Mouse (Mus musculus) cerebellum, adult 2 months (tissue): ENCODE data around the gene Hpdl. TPM values are rescaled to one million over a fixed set of nuclear protein-coding genes. Genes with fewer than 3 reads are reported as not detected.

Experiments
- DNase-seq, 2 experiments: peaks; one replicate each; pipeline ENCODE4 v3.0.0; 2021
- H3K27ac ChIP-seq: fragments of 200-500 bp; 2 replicates; pipeline ENCODE4 v1.5.1; 2012; ENCODE audit warnings: low read length, control low read depth, inconsistent platforms; ENCODE audit not compliant: insufficient read depth
- H3K27me3 ChIP-seq: fragments of 200-500 bp; 2 replicates; pipeline ENCODE4 v1.6.1; 2012; ENCODE audit warnings: inconsistent platforms, mild to moderate bottlenecking, low read length, moderate library complexity; ENCODE audit not compliant: control insufficient read depth, insufficient read depth
- H3K4me1 ChIP-seq: fragments of 200-500 bp; 2 replicates; pipeline ENCODE4 v1.6.1; 2011; ENCODE audit warnings: low read length; ENCODE audit not compliant: control insufficient read depth, insufficient read depth
- H3K4me3 ChIP-seq: fragments of 200-500 bp; replicated peaks from 2 replicates; pipeline ENCODE3; 2011; ENCODE audit warnings: mild to moderate bottlenecking, low read depth, low read length, control low read depth; ENCODE audit not compliant: insufficient read depth
- CTCF ChIP-seq: fragments of 200-500 bp; IDR thresholded peaks from 2 replicates; pipeline ENCODE4 v1.5.1; 2011; ENCODE audit warnings: low read depth, mild to moderate bottlenecking, control low read depth, low read length, moderate library complexity, borderline replicate concordance; ENCODE audit not compliant: insufficient read depth
- POLR2A ChIP-seq: fragments of 200-500 bp; IDR thresholded peaks from 2 replicates; pipeline ENCODE4 v1.6.1; 2011; ENCODE audit warnings: low read length, control low read depth, borderline replicate concordance; ENCODE audit not compliant: insufficient read depth
- WGBS: fragments of 180-500 bp; shearing (Covaris S2); methylation state at CpG from one replicate; pipeline ENCODE4 v1.1.7; 2018; 5-methylcytosine and 5-hydroxymethylcytosine counted together
- polyA plus RNA-seq: library from polyadenylated mRNA; depleted of rRNA; stranded (reverse); fragments of >200 nt; gene quantifications from 2 replicates; pipeline ENCODE4 v1.2.3, GENCODE M21; 2012

The Hpdl gene
- polyA plus RNA-seq, 1 experiment, result 1.7 TPM

DNA sequence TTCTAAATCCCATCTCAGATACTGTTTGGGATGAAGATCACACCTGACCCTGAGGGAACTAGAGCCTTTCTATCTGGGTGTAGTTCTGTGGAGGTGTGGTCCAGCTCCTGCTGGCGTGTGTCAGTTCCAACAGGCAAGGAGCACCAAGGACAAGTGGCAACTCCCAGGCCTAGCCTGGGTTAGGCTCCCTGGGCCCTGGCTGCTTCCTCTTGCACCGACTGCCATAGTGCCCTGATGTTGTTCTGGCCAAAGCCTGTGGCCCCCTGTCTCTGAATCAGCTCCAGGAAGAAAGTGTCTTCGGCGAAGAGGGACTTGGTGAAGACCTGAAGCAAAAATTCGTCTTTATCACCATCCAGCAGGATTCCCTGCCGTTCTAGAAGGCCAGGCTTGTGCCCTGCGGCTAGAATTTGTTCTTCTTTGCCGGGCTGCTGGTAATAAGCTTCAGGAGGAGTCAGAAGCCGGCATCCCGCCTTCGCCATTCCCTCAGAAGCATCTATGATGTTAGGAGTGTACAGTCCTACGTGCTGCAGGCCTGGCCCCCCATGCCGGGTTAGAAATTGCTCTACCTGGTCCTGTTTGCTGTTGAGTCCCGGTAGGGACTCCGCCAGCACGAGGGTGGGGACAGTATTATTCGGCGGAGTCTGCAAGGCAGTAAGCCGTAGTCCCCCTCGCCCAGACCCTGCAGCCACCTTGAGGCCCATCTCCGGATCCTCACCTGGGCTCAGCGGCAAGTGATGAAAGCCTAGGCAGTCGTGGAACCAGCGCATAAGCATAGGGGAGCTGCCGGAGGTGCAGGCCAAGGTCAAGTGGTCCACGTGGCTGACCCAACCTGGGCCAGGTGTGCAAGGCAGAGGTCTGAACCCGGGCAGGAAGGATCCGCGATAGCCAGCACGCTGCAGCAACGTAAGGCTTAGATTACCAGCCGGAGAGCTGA lies 1.3 kb downstream of the Hpdl start:
- Histone ChIP-seq H3K4me1 (peaks cover 18% of the 10 kb centered on the region), H3K4me3 (peak overlapping the region; percentile 71), H3K27ac (no peak overlapping the region), H3K27me3 (no peaks in the 10 kb centered on the region)
- 39% methylated on average over 32 of the region's 32 CpGs for WGBS
- TF ChIP-seq POLR2A (no peak), CTCF (no peak)
- peak in 1 of 2 experiments; percentile 27 for DNase-seq

DNA sequence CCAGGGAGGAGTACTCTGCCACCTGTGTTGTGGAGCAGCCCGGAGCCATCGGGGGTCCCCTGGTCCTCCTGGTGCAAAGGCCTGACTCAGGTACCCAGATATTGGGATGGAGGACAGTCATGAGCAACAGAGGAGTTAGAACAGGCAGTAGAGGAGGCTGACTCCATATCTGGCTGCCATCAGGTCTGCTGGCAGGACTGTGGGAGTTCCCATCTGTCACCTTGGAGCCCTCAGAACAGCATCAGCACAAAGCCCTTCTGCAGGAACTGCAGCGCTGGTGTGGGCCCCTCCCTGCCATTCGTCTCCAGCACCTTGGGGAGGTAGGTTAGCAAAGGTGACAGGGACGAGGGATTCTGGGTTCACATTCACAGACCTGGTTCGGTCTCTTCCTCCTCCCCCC lies 4.0 kb downstream of the Hpdl start:
- DNase-seq, result peak; percentile 75 to 82
- no peak overlapping the region for H3K4me3 ChIP-seq
- H3K4me1 ChIP-seq, result peaks cover 18% of the 10 kb centered on the region
- H3K27ac ChIP-seq, result peak overlapping the region; percentile 65
- WGBS, result 33% methylated on average over 6 of the region's 6 CpGs
- TF ChIP-seq CTCF (no peak), POLR2A (no peak)
- H3K27me3 ChIP-seq, result no peaks in the 10 kb centered on the region

DNA sequence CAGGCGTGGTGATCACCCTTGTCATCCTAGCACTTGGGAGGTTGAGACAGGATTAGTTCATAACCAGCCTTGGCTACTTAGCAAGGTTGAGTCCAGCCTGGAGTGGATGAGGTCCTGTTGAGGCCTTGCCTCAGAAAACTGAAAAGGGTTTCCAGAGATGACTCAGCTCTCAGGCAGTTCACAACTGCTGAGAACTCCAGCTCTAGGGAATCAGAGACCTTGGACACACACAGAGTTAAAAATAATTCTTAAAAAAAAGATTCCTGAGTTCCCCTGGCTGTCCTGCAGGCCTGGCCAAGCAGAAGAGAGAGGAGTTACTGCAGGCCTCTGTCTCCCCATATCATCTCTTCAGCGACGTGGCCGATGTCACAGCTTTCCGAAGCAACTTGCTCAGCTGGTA lies 6.2 kb downstream of the Hpdl start:
- no peak for TF ChIP-seq POLR2A
- TF ChIP-seq CTCF, result no peak
- Histone ChIP-seq H3K4me1 (peaks cover 14% of the 10 kb centered on the region), H3K27me3 (no peaks in the 10 kb centered on the region), H3K4me3 (no peak overlapping the region), H3K27ac (no peak overlapping the region)
- WGBS, result 90% methylated on average over 5 of the region's 5 CpGs
- DNase-seq, result no peak

DNA sequence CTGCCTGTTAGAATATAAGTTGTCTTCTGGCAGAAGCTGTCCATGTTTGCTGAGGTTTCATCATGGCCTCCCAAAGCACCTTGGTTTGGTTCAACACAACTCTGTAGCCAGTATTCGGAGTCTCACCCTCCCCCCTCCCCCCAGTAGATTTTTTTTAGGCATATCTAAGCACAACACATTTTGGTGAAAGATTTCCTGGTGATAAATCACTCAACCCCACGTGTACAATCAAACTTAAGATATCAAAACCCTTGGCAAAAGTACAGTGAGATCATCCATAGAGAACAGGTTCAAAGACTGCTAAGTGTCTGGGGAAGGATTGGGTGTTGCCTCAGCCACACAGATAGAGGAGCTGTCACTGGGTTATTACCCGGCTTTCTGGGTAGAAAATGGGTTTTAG lies 10.5 kb downstream of the Hpdl start:
- H3K4me3 ChIP-seq, result no peak overlapping the region
- TF ChIP-seq CTCF (no peak), POLR2A (no peak)
- no peaks in the 10 kb centered on the region for H3K27me3 ChIP-seq
- no peak overlapping the region for H3K27ac ChIP-seq
- no peak for DNase-seq
- WGBS, result 84% methylated on average over 3 of the region's 3 CpGs
- peaks cover 3% of the 10 kb centered on the region for H3K4me1 ChIP-seq

DNA sequence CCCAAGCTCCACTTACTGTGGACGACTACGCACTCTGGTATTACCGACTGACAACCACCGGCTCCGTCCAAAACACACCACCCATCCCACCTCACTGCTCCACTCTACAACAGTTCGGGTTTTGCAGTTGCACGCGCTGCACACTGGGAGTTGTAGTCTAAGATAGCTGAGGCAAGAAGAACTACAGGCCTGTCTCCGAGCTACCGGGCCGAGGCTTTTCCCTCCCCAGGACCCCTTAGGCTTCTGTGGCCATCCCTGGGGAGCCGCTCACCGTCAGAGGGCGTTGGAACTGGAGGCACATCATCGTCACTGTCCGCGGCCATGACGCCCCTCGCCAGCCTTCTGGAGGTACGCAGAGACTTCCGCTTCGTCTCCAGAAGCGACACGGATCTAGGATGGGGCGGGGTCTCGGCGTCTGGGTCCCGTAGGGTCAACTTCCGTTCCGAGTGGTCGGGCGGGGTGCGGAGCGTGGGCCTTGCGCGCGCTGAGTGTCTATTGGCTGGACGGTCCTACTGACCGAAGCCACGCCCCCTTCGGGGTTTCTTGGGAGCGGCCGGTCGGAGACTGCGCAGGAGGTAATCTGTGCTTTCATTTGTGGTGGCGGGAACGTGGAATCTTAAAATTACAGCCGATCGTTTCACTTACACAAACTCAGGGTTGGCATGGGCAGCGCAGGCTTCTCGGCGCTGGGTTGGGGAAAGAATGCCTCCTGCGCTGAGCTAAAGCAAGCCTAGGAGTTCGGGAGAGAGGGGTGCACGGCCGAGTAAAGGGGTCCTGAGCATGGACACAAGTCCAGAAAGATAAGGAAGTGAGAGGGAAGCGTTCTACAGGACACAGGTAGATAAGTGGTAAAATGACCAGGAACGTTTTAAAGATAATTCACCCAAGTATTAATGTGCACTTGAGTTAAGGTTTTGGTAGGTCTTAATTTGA lies 14.0 kb downstream of the Hpdl start, which contains the start of the genes Toe1 and Mutyh:
TSS of gene Toe1 (minus strand) at position 444 of the 933 bp plus-strand sequence.
TSS of gene Mutyh (plus strand) at position 527 of the 933 bp plus-strand sequence.
- WGBS, result under 1% methylated on average over 58 of the region's 58 CpGs
- TF ChIP-seq POLR2A (peak; percentile 82), CTCF (no peak)
- peak; percentile 90 to 95 for DNase-seq

DNA sequence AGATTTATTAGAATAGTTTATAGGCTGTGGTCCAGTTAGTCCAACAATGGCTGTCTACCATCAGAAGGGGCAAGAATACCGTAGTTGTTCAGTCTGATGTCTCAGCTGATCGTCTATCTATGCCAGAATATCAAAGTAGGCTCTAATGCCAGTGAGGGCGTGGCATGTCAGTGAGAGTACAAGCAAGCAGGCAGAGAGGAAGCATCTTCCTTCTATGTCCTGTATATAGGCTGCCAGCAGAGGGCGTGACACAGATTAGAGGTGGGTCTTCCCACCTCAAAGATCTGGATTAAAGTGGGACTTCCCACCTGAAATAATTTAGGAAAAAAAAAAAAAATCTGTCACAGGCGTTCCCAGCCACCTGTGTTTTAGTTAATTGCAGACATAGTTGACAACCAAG lies 21.6 kb downstream of the Hpdl start:
- 21% methylated on average over 5 of the region's 5 CpGs for WGBS
- no peaks in the 10 kb centered on the region for H3K27me3 ChIP-seq
- H3K4me1 ChIP-seq, result no peaks in the 10 kb centered on the region
- no peak overlapping the region for H3K27ac ChIP-seq
- no peak for DNase-seq
- H3K4me3 ChIP-seq, result no peak overlapping the region
- TF ChIP-seq POLR2A, result no peak
- peak; percentile 31; the same call in 1 of the 2 replicates for TF ChIP-seq CTCF

More for the DNA sequence above, 14.0 kb downstream of the Hpdl start, which contains the start of the genes Toe1 and Mutyh:
- Histone ChIP-seq H3K4me1 (peaks cover 3% of the 10 kb centered on the region), H3K27me3 (no peaks in the 10 kb centered on the region), H3K4me3 (peak within 1 kb of the TSS; percentile 94), H3K27ac (peak within 1 kb of the TSS; percentile 86)

DNA sequence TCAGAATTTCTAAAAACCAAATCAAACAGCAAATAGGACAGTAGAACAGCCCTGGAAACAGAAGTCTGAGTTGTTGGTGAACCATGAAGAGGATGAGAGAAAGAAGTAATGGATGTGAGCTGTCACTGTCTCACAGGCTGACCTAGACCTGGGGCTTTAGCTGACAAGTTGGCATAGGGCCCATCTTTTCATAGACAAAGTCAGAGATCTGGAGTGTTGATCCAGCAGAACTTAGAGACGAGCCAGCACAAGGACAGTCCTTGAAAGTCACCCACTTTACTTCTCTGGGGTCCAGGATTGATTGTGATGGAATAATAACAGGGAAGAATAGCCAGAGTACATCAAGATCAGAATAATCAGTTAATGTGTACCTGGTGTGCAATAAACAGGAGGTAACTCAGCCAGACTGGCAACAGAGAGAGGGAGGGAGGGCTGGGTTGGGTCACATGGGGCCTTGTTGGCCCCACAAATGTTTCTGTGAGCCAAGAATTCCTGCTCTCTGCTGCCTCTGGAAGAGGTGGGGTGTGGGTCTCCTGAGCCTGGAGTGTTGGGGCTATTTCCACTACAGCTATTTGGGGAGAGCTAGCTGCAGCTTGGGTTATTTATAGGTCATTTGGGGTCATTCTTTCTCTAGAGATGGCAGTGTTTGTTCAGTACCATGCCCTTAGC lies 24.9 kb downstream of the Hpdl start:
- Histone ChIP-seq H3K27me3 (no peaks in the 10 kb centered on the region), H3K27ac (no peak overlapping the region), H3K4me3 (no peak overlapping the region), H3K4me1 (no peaks in the 10 kb centered on the region)
- no peak for TF ChIP-seq CTCF
- no peak for TF ChIP-seq POLR2A
- 31% methylated on average over 1 of the region's 1 CpGs for WGBS
- DNase-seq, result no peak
